Mouse (Mus musculus) limb, embryonic 11.5 days (tissue): ENCODE measurements around the gene Zswim9. TPM values are rescaled to one million over a fixed set of nuclear protein-coding genes. Genes with fewer than 3 reads are reported as not detected.

ENCODE experiments used
- ATAC-seq: fragments of 200-750 bp; cut with Nextera tagmentation; 2 replicates; pipeline ENCODE4 v1.8.0; 2017; ENCODE audit warnings: low read depth; ENCODE audit not compliant: insufficient number of reproducible peaks, low FRiP score, low TSS enrichment
- DNase-seq: peaks from one replicate; pipeline ENCODE4 v3.0.0-alpha.2; 2015; ENCODE audit warnings: low spot score
- H3K27ac ChIP-seq: fragments of 300-500 bp; sonication (generic); replicated peaks from 2 replicates; pipeline ENCODE4 v1.5.1; 2014; ENCODE audit warnings: low read depth, mild to moderate bottlenecking, low read length
- H3K27me3 ChIP-seq: fragments of 300-500 bp; sonication (generic); 2 replicates; pipeline ENCODE4 v1.6.1; 2014; ENCODE audit warnings: mild to moderate bottlenecking, low read length, mixed read lengths; ENCODE audit not compliant: control insufficient read depth, insufficient read depth
- H3K36me3 ChIP-seq: fragments of 300-500 bp; sonication (generic); 2 replicates; pipeline ENCODE4 v1.6.1; 2014; ENCODE audit warnings: mild to moderate bottlenecking, low read length, moderate library complexity, mixed read lengths; ENCODE audit not compliant: control insufficient read depth, insufficient read depth
- H3K4me1 ChIP-seq: fragments of 300-500 bp; sonication (generic); 2 replicates; pipeline ENCODE4 v1.6.1; 2014; ENCODE audit warnings: low read length, mixed read lengths; ENCODE audit not compliant: control insufficient read depth, insufficient read depth
- H3K4me2 ChIP-seq: fragments of 300-500 bp; sonication (generic); 2 replicates; pipeline ENCODE4 v1.6.1; 2014; ENCODE audit warnings: low read depth, mild to moderate bottlenecking, moderate library complexity; ENCODE audit not compliant: severe bottlenecking
- H3K4me3 ChIP-seq: fragments of 300-500 bp; sonication (generic); 2 replicates; pipeline ENCODE4 v1.5.1; 2014; ENCODE audit warnings: low read depth, low read length
- H3K9ac ChIP-seq: fragments of 300-500 bp; sonication (generic); 2 replicates; pipeline ENCODE4 v1.6.1; 2014; ENCODE audit warnings: mild to moderate bottlenecking, low read length
- H3K9me3 ChIP-seq: fragments of 300-500 bp; sonication (generic); 2 replicates; pipeline ENCODE4 v1.6.1; 2016; ENCODE audit warnings: low read length; ENCODE audit not compliant: control insufficient read depth
- WGBS: fragments of 180-500 bp; shearing (Covaris S2); extraction: QIAGEN DNeasy Blood & Tissue Kit; methylation state at CpG from one replicate; pipeline ENCODE4 v1.1.7; 2014; 5-methylcytosine and 5-hydroxymethylcytosine counted together
- polyA plus RNA-seq: library from polyadenylated mRNA; unstranded; fragments of >200 nt; fragmentation: Nextera tagmentation; extraction: Ambion mirVana; gene quantifications from 2 replicates; pipeline ENCODE4 v1.2.1, GENCODE M21; 2014

Gene Zswim9
- polyA plus RNA-seq, 1 experiment from 2014 or later = 5.1 TPM

GRCm38 (mm10) chr7:13260746-13261700 is 17.5 kb downstream of the Zswim9 start:
- Histone ChIP-seq H3K4me3 (no peak overlapping the region), H3K27me3 (no peaks in the 10 kb centered on the region), H3K4me2 (no peak overlapping the region), H3K36me3 (no peaks in the 10 kb centered on the region), H3K9me3 (no peaks in the 10 kb centered on the region), H3K4me1 (no peaks in the 10 kb centered on the region), H3K27ac (no peak overlapping the region), H3K9ac (no peak overlapping the region)
- no peak for DNase-seq
- no peak for ATAC-seq
- WGBS = 48% methylated on average over 50 of the region's 50 CpGs

GRCm38 (mm10) chr7:13212720-13213119 is 65.8 kb downstream of the Zswim9 start, which contains the start of gene Vmn1r89:
Gene Vmn1r89, plus strand, starts transcription at chr7:13213020.
- Histone ChIP-seq H3K36me3 (no peaks in the 10 kb centered on the region), H3K27ac (no peak within 1 kb of the TSS), H3K4me2 (no peak within 1 kb of the TSS), H3K4me3 (no peak within 1 kb of the TSS), H3K27me3 (no peaks in the 10 kb centered on the region), H3K9me3 (no peaks in the 10 kb centered on the region), H3K9ac (no peak within 1 kb of the TSS), H3K4me1 (no peaks in the 10 kb centered on the region)
- DNase-seq = no peak
- ATAC-seq = no peak

Other genes with a start within 250 kb of the Zswim9 start
- gene Chmp2a, start 243.9 kb downstream of the Zswim9 start, polyA plus RNA-seq = 84.2 and 93.8 TPM in 2 replicates
- 199 TPM in 2 replicates for gene Ube2m, start 240.4 kb downstream of the Zswim9 start, polyA plus RNA-seq
- 2.3 TPM in 2 replicates for gene Mzf1, start 224.0 kb downstream of the Zswim9 start, polyA plus RNA-seq
- gene Vmn1r85, start 183.5 kb downstream of the Zswim9 start, polyA plus RNA-seq = not detected in 2 replicates
- gene Vmn1r86, start 158.8 kb downstream of the Zswim9 start, polyA plus RNA-seq = not detected in 2 replicates
- gene Vmn1r87, start 138.6 kb downstream of the Zswim9 start, polyA plus RNA-seq = not detected in 2 replicates
- not detected in 2 replicates for gene Vmn1r88, start 119.2 kb downstream of the Zswim9 start, polyA plus RNA-seq
- not detected in 2 replicates for gene Vmn1r89, start 65.7 kb downstream of the Zswim9 start, polyA plus RNA-seq
- gene Lig1, start 1.4 kb downstream of the Zswim9 start, polyA plus RNA-seq = 173 and 185 TPM in 2 replicates
- 1.8 and 1.9 TPM in 2 replicates for gene Pla2g4c, start 45.9 kb upstream of the Zswim9 start, polyA plus RNA-seq
- gene Cabp5, start 119.4 kb upstream of the Zswim9 start, polyA plus RNA-seq = not detected in 2 replicates
- not detected in 2 replicates for gene Bsph1, start 172.1 kb upstream of the Zswim9 start, polyA plus RNA-seq